Mouse (Mus musculus) cerebellum, postnatal 14 days (tissue): Measurements from ENCODE around the gene S100a14.
A peak's percentile ranks its signal among the peaks of the same experiment; 100 is the strongest.

Source experiments
- DNase-seq, 2 experiments: peaks; one replicate each; pipeline ENCODE4 v3.0.0; 2021; ENCODE audit warnings: mixed read lengths in 2 of 2

Gene S100a14

GRCm38 (mm10) chr3:90525421-90525820 lies 1.2 kb upstream of the S100a14 start:
- DNase-seq: peak; percentile 51

- DNase-seq: no peak
Observed at GRCm38 (mm10) chr3:90526076-90526475, 580 bp upstream of the S100a14 start.

- no peak for DNase-seq
Observed at GRCm38 (mm10) chr3:90527291-90527873, 726 bp downstream of the S100a14 start.

- no peak for DNase-seq
Observed at GRCm38 (mm10) chr3:90531713-90532112, 5.1 kb downstream of the S100a14 start.

- no peak for DNase-seq
Observed at GRCm38 (mm10) chr3:90535446-90535845, 8.8 kb downstream of the S100a14 start.

- peak; percentile 55 to 59 for DNase-seq
Observed at GRCm38 (mm10) chr3:90537141-90537904, 10.7 kb downstream of the S100a14 start, which contains the start of gene S100a16. Gene S100a16, plus strand, starts transcription at chr3:90537254.

- DNase-seq: no peak
Observed at GRCm38 (mm10) chr3:90537905-90538296, 11.2 kb downstream of the S100a14 start.

- DNase-seq: no peak
Observed at GRCm38 (mm10) chr3:90540904-90541303, 14.2 kb downstream of the S100a14 start.

- DNase-seq: no peak
Observed at GRCm38 (mm10) chr3:90549676-90550420, 23.2 kb downstream of the S100a14 start.

GRCm38 (mm10) chr3:90550421-90550790 lies 23.8 kb downstream of the S100a14 start:
- no peak for DNase-seq

GRCm38 (mm10) chr3:90552231-90552630 lies 25.6 kb downstream of the S100a14 start:
- no peak for DNase-seq

GRCm38 (mm10) chr3:90555954-90556353 lies 29.3 kb downstream of the S100a14 start:
- peak in 1 of 2 experiments; percentile 13 for DNase-seq

- DNase-seq: no peak
Observed at GRCm38 (mm10) chr3:90560008-90560628, 33.5 kb downstream of the S100a14 start, which contains the start of gene S100a3. Gene S100a3, plus strand, starts transcription at chr3:90560578.

GRCm38 (mm10) chr3:90574691-90575090 lies 48.0 kb downstream of the S100a14 start:
- DNase-seq: no peak

- DNase-seq: no peak
Observed at GRCm38 (mm10) chr3:90575320-90575719, 48.7 kb downstream of the S100a14 start.

GRCm38 (mm10) chr3:90576351-90577001 lies 49.8 kb downstream of the S100a14 start:
- DNase-seq: no peak
